19 mouse cellular contexts compared by ENCODE assay signal in genomic region chr7:121587713-121588112, GRCm38 (mm10).
"Had no signal": no experiment of that assay in that cellular context is flagged by ENCODE, and none has a peak within 500 bp of the region (broad histone marks: within the 10 kb centered on the region; RNA-seq: fewer than 3 reads in every experiment).

No protein-coding gene starts in this region.

- H3K36me3 ChIP-seq: limb, embryonic 12.5 days; limb, embryonic 15.5 days; liver, embryonic 15.5 days; midbrain, embryonic 12.5 days; midbrain, embryonic 15.5 days; stomach, embryonic 15.5 days had no signal

- H3K4me2 ChIP-seq: limb, embryonic 12.5 days; limb, embryonic 15.5 days; liver, embryonic 11.5 days; liver, embryonic 15.5 days; midbrain, embryonic 12.5 days; midbrain, embryonic 15.5 days; stomach, embryonic 15.5 days had no signal

- DNase-seq: kidney, adult 2 months; kidney, postnatal 10 days; kidney, postnatal 36 days; left cerebral cortex, postnatal 4 days; lung, adult 2 months; right cerebral cortex, adult 18-20 months; right cerebral cortex, postnatal 14 days; right cerebral cortex, postnatal 4 days; thymus, postnatal 25 days had no signal

- H3K9ac ChIP-seq: limb, embryonic 12.5 days; limb, embryonic 15.5 days; liver, embryonic 15.5 days; midbrain, embryonic 12.5 days; midbrain, embryonic 15.5 days; stomach, embryonic 15.5 days had no signal

- H3K4me3 ChIP-seq: limb, embryonic 12.5 days; limb, embryonic 15.5 days; liver, embryonic 15.5 days; midbrain, embryonic 12.5 days; midbrain, embryonic 15.5 days; myocyte; stomach, embryonic 15.5 days had no signal

- H3K27ac ChIP-seq: limb, embryonic 12.5 days; limb, embryonic 15.5 days; liver, embryonic 15.5 days; macrophage; midbrain, embryonic 12.5 days; midbrain, embryonic 15.5 days; stomach, embryonic 15.5 days had no signal

- H3K4me1 ChIP-seq: limb, embryonic 15.5 days; liver, embryonic 15.5 days; stomach, embryonic 15.5 days had no signal

- H3K9me3 ChIP-seq: limb, embryonic 12.5 days; limb, embryonic 15.5 days; liver, embryonic 15.5 days; midbrain, embryonic 12.5 days; midbrain, embryonic 15.5 days; stomach, embryonic 15.5 days had no signal

- ATAC-seq: intestine, postnatal 0 days; midbrain, embryonic 15.5 days had no signal

- H3K27me3 ChIP-seq: limb, embryonic 12.5 days; limb, embryonic 15.5 days; liver, embryonic 15.5 days; midbrain, embryonic 12.5 days; midbrain, embryonic 15.5 days; stomach, embryonic 15.5 days had no signal
